Mouse (Mus musculus) T-helper 2 cell (primary cell): ENCODE data around the gene Aaas.
"Not testable (repeated sequence)": the region's sequence is repeated elsewhere in the genome, so short reads cannot be mapped to it uniquely, and the experiment has no call there.

Source experiments
- in situ Hi-C: fragments of 300-600 bp; cut with MboI, MseI; formaldehyde crosslinking; loops from one replicate; pipeline ENCODE4 v1.15.1; 2025; ENCODE audit warnings: high pct_unique_total_duplicates

The Aaas gene

GRCm38 (mm10) chr15:102356501-102357325 lies 6.1 kb upstream of the Aaas start:
- in situ Hi-C loops, result no loop called here

DNA sequence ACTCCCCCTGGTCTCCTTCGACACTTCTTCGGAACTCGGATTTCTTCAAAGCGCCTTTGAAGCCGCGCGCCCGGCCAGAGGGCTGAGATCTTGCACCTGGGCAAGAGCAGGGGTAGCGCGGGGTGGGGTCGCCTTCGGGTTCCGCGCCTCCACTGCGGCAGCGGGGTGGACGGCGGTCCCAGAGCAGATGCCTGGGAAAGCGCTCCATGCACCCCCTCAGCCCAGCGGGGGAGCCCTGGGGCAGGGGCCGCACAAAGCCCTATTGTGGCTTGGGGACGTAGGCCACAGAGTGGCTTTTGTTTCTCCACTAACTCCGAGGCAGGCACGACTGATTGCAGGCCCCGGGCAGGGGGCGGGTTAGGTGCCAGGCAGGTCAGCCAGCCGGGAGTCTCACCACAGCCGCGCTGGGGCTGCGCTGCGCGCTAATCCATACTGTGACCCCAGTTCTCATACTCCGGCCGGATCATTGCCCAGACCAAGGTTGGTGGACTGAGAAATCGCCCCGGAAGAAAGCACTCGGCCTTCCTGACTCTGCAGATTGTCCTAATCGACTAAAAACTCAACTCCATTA lies 5.4 kb upstream of the Aaas start:
- in situ Hi-C loops, result no loop called here

- in situ Hi-C loops, result no loop called here
Measured at GRCm38 (mm10) chr15:102355134-102355870, 4.7 kb upstream of the Aaas start.

DNA sequence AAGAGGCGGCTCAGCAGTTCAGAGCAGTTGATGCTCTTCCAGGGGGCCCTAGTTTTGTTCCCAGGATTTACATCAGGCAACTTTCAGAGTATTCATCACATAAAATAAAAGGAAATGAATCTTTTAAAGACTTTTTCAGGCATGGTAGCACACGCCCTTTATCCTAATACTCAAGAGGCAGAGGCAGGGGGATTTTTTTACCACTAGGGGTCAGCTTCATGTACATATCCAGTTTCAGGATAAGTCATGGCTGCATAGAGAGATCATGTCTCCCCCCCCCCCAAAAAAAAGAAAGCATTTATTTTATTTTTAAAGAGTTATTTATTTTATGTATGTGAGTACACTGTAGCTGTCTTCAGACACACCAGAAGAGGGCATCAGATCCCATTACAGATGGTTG lies 3.4 kb upstream of the Aaas start:
- in situ Hi-C loops, result no loop called here

- in situ Hi-C loops, result no loop called here
Measured at GRCm38 (mm10) chr15:102352177-102352576, 1.6 kb upstream of the Aaas start.

- in situ Hi-C loops, result no loop called here
Measured at GRCm38 (mm10) chr15:102350942-102351291, 346 bp upstream of the Aaas start.

- in situ Hi-C loops, result no loop called here
Measured at GRCm38 (mm10) chr15:102346444-102346843, 4.1 kb downstream of the Aaas start.

DNA sequence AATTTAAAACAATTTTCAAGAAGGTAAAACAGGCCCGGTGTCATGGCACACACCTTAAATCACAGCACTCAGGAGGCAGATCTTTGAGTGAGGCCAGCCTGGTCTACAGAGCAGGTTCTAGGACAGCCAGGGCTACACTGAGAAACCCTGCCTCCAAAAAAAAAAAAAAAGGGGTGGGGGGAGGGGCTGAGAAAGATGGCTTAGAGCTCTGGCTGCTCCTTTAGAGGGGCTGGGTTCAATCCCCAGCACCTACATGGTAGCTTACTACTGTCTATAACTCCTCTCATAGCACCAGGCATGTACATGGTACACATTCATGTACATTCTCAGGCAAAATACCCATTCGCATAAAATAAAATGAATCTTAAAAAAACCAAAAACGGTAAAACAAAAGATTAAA lies 6.1 kb downstream of the Aaas start:
- in situ Hi-C loops, result loop anchor here (5.0 kb wide), 1 partner anchor 33 kb away; no protein-coding TSS in a partner anchor

DNA sequence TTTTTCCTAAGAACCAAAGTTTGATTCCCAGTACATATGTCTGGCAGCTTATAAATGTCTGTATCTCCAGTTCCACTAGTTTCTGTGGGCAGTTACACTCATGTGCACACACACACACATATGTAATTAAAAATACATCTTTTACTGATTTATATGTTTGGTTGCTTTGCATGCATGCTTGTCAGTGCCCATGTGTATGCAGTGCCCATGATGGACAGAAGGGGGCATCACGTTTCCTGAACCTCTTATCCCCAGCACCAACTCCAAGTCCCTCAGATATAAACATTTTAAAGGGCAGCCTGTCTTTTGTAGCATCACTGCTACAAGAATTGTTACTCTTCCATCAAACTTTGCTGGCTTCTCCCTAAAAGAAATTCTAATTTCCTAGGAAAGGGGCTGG lies 9.0 kb downstream of the Aaas start:
- in situ Hi-C loops, result loop anchor here (5.0 kb wide), 1 partner anchor 36 kb away; no protein-coding TSS in a partner anchor

- in situ Hi-C loops, result loop anchor here (5.0 kb wide), 1 partner anchor 38 kb away; no protein-coding TSS in a partner anchor
Measured at GRCm38 (mm10) chr15:102339612-102340011, 11.0 kb downstream of the Aaas start.

DNA sequence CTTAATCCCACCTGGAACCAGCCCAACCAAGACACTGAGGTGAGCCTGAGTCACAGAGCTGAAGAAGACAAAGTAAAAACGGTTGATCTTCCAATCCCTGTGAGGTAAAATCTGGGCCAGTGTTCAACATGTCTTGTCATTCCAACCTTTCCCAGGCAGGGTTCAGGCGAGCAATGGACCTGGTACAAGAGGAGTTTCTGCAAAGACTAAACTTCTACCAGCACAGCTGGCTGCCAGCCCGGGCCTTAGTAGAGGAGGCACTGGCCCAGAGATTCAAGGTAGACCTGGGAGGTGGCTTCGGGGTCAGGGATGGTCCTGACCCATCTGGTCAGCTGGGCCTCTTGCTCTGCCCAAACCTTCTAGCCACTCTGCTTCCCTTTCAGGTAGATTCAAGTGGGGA lies 13.6 kb downstream of the Aaas start:
- in situ Hi-C loops, result no loop called here

DNA sequence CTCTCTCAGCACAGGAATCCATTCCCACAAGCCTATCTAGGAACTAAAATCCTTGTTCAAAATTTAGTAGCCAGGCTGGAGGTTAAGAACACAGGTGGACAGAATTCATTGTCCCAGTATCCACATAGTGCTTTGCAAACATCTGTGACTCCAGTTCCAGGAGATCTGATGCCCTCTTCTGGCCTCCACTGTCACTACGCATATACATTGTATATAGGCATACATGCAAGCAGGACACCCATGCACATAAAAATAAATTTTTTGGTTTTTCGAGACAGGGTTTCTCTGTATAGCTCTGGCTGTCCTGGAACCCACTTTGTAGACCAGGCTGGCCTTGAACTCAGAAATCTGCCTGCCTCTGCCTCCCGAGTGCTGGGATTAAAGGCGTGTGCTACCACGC lies 14.6 kb downstream of the Aaas start:
- in situ Hi-C loops, result not testable (repeated sequence)

- in situ Hi-C loops, result no loop called here
Measured at GRCm38 (mm10) chr15:102335254-102335653, 15.3 kb downstream of the Aaas start.

GRCm38 (mm10) chr15:102331610-102332015 lies 19.0 kb downstream of the Aaas start, which contains the start of gene Myg1:
Gene Myg1, plus strand, starts transcription at chr15:102331709.
- in situ Hi-C loops, result no loop called here

DNA sequence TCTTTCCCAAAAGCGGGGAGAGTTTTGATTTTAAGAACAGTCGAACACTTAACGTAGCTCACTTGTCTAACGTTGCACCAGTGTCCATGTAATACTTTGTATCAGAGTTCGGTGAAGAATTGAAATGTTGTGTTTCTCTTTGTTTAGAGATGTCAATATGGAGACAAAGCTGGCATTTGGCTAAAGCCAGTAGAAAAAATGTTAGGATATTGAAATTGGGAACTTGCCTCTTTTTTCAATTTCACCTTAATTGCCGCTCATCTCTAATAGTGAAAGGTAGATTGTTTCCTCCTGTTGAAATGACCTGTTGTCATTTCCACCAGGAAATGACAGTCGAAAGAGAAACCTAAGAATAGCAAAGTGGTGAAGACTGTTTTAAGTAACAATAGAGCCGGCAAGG lies 23.7 kb downstream of the Aaas start:
- in situ Hi-C loops, result no loop called here

GRCm38 (mm10) chr15:102326022-102326576 lies 24.5 kb downstream of the Aaas start, which contains the start of gene Pfdn5:
Gene Pfdn5, plus strand, starts transcription at chr15:102326116.
- in situ Hi-C loops, result no loop called here

GRCm38 (mm10) chr15:102324654-102325473 lies 25.7 kb downstream of the Aaas start:
- in situ Hi-C loops, result no loop called here

DNA sequence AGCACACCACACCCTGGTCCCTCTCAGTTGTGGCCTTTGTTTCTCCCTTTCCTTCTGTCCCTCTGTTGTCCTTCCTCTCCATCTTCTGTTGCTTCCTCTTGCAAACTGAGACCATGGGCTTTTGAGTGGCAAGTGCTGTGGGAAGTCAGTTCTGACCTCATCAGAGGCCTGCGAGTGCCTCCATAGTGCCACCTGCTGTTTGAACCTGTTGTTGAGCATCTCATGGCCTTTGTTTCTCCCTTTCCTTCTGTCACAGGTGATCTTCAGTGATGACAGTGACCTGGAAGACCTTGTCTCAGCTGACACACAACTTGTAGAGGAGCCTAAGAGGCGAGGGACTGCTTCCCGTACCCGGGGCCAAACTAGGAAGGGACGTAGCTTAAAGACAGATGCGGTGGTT lies 34.3 kb downstream of the Aaas start:
- in situ Hi-C loops, result loop anchor here (10.0 kb wide), 1 partner anchor 221 kb away; no protein-coding TSS in a partner anchor

- in situ Hi-C loops, result loop anchor here (10.0 kb wide), 1 partner anchor 220 kb away; no protein-coding TSS in a partner anchor
Measured at GRCm38 (mm10) chr15:102315292-102315691, 35.3 kb downstream of the Aaas start.

DNA sequence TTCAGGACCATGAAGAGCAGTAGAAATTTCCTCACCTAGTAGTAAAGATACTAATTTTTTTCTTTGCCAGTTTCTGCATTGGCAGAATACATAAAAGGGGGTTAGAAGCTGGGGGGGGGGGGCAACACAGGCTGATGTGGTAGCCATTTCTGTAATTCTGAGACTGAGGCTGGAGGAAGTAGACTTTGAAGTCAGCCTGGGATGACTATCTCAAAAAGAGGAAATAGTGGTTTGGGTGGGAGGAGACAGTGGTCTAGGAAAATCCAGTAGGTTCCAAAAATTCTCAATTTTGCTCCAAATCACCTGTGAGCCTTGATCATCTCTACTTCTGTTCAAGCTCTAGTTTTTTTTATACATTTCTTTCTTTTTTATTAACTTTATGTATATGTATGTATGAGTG lies 39.1 kb downstream of the Aaas start:
- in situ Hi-C loops, result loop anchor here (10.0 kb wide), 1 partner anchor 217 kb away; no protein-coding TSS in a partner anchor
